ENCODE assay signal across 8 mouse cellular contexts in the genomic region with DNA sequence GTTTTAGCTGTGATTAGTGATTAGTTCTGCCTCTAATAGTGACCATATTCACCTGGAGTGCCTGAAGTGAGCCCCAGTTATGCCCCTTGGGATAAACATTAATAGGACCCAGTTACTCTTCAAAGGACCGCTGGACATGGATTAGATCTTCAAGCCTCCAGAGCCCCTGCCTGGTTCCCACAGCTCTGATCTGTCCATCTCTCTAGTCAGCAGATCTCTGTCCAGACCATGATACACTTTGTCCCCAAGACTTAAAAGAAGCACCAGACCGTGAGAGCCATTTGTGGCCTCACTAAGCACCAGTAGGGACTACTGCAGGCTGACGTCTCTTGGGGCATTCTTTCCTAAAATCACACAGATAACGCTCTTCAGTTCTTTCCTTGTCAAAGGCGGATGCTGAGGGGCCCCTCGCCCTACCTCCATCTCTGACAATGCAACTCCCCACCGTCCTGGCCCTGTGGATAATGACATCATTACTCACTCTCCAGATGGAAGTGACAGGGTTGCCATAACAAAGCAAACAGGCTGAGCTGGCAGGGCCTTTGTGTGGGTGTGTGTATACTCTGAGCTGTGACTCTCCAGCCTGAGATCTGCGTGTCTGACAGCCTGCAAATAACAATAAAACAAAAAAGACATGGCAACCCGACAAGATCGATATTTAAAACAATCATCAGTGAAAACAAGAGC. TPM values are rescaled to one million over a fixed set of nuclear protein-coding genes. Genes with fewer than 3 reads are reported as not detected.
DNase-seq lines count a peak whose midpoint lies in the region; ATAC-seq and TF ChIP-seq lines count a peak whose summit lies in the region.

No protein-coding gene starts in this region.

- intact Hi-C loops in gastrocnemius, postnatal 36 days (cut with DNase I): loop anchor here (10.0 kb wide), 1 partner anchor 649 kb away; no protein-coding TSS in a partner anchor
- intact Hi-C loops in left cerebral cortex, postnatal 14 days (cut with DNase I): no loop called here

- no peaks in the 10 kb centered on the region for H3K27me3 ChIP-seq in intestine, embryonic 16.5 days (replicated peaks; ENCODE audit: control insufficient read depth, insufficient read depth, low read length)
- H3K27me3 ChIP-seq in midbrain, postnatal 0 days (ENCODE audit: insufficient read depth, low read length): no peaks in the 10 kb centered on the region

- DNase-seq in right cerebral cortex, adult 18-20 months: peak; percentile 63
- DNase-seq in right cerebral cortex, postnatal 14 days: no peak
- peak; percentile 9 to 20 for DNase-seq in gastrocnemius, postnatal 36 days
- DNase-seq in left cerebral cortex, postnatal 14 days (ENCODE audit: low spot score in 2 of 2): peak; percentile 42 to 77
- peak; percentile 75 for DNase-seq in midbrain, postnatal 0 days (ENCODE audit: low spot score)
- no peak for DNase-seq in adipocyte (ENCODE audit: low spot score)
- DNase-seq in urinary bladder, postnatal 36 days (ENCODE audit: low spot score in 2 of 2): no peak

- no peaks in the 10 kb centered on the region for H3K36me3 ChIP-seq in intestine, embryonic 16.5 days (ENCODE audit: control insufficient read depth, insufficient read depth, low read length)
- H3K36me3 ChIP-seq in midbrain, postnatal 0 days (ENCODE audit: insufficient read depth, low read length): no peaks in the 10 kb centered on the region

- no peak overlapping the region for H3K27ac ChIP-seq in intestine, embryonic 16.5 days (ENCODE audit: low read length)
- peak overlapping the region; percentile 75 for H3K27ac ChIP-seq in midbrain, postnatal 0 days (ENCODE audit: low read depth, low read length)

- no peak overlapping the region for H3K4me3 ChIP-seq in intestine, embryonic 16.5 days (ENCODE audit: low read length)
- H3K4me3 ChIP-seq in midbrain, postnatal 0 days (ENCODE audit: low read depth, low read length): no peak overlapping the region

- H3K4me1 ChIP-seq in intestine, embryonic 16.5 days (ENCODE audit: control insufficient read depth, insufficient read depth, low read length): peaks cover 14% of the 10 kb centered on the region
- H3K4me1 ChIP-seq in midbrain, postnatal 0 days (ENCODE audit: insufficient read depth, low read length): peaks cover 16% of the 10 kb centered on the region

- no peak for TF ChIP-seq CTCF in midbrain, postnatal 0 days (IDR thresholded peaks at IDR 0.05)

- no peaks in the 10 kb centered on the region for H3K9me3 ChIP-seq in intestine, embryonic 16.5 days (ENCODE audit: control insufficient read depth, low read length)
- H3K9me3 ChIP-seq in midbrain, postnatal 0 days (ENCODE audit: low read length): no peaks in the 10 kb centered on the region

- WGBS in intestine, embryonic 16.5 days: 14% methylated on average over 10 of the region's 10 CpGs
- 9% methylated on average over 10 of the region's 10 CpGs for WGBS in midbrain, postnatal 0 days

- no peak overlapping the region for H3K9ac ChIP-seq in intestine, embryonic 16.5 days (ENCODE audit: low read depth, low read length)
- H3K9ac ChIP-seq in midbrain, postnatal 0 days (replicated peaks; ENCODE audit: low read length, poor library complexity, severe bottlenecking): peak overlapping the region; percentile 33; the same call in 1 of the 2 replicates

- H3K4me2 ChIP-seq in intestine, embryonic 16.5 days (ENCODE audit: low read depth, low read length): no peak overlapping the region
- no peak overlapping the region for H3K4me2 ChIP-seq in midbrain, postnatal 0 days (ENCODE audit: low read depth, low read length, poor library complexity, severe bottlenecking)

- peak; percentile 76 for ATAC-seq in intestine, embryonic 16.5 days
- ATAC-seq in midbrain, postnatal 0 days (ENCODE audit: low FRiP score): peak; percentile 78

RNA-seq across cellular contexts. Expression of gene Bclaf1, which starts 26.8 kb away (rescaled TPM):
- 10 to 100 TPM; 39.4 to 50.0 TPM for total RNA-seq in gastrocnemius, postnatal 36 days (2021)
- 83.2 and 91.9 TPM in 2 replicates for polyA plus RNA-seq in intestine, embryonic 16.5 days (2015; fragmentation: Nextera tagmentation; extraction: Ambion mirVana)
- total RNA-seq in left cerebral cortex, postnatal 14 days (2021): 100 to 1,000 TPM; 117 TPM
- total RNA-seq in midbrain, postnatal 0 days (2014; rRNA removed): 91.1 and 137 TPM in 2 replicates
- polyA plus RNA-seq in midbrain, postnatal 0 days (2015; fragmentation: Nextera tagmentation; extraction: Ambion mirVana): 84.8 and 101 TPM in 2 replicates

Comparison
In these comparisons a context has a peak if more than half of its experiments do, and no peak if none do; other contexts are left out.
1. DNase-seq: peak in right cerebral cortex, adult 18-20 months (single experiment), gastrocnemius, postnatal 36 days (2 of 2), left cerebral cortex, postnatal 14 days (2 of 2) and midbrain, postnatal 0 days (single experiment); none in right cerebral cortex, postnatal 14 days (single experiment), adipocyte (single experiment) and urinary bladder, postnatal 36 days (0 of 2).